Comparison of ENCODE assay signal across 16 mouse cellular contexts in the genomic region with DNA sequence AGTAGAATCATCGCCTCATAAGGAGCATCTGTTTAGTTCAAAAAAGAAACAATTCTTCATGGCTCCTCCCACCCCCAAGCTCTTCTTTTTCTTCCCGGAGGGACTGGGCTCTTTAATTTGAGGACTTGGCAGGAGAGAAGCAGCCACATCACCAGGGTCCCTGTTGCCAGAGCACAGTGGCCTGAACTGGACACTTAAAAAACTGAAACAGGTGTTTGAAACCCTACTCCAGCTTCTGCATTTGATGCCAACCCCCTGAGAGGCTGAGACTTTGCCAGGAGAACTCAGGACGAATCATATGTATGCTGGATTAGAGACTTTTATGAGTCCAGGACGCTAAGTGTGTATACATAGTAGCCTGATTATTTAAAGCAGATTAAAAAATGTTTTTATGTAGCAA.
DNase-seq lines count a peak whose midpoint lies in the region; ATAC-seq and TF ChIP-seq lines count a peak whose summit lies in the region.
"Had no signal": no experiment of that assay in that cellular context is flagged by ENCODE, and none has a peak within 500 bp of the region (broad histone marks: within the 10 kb centered on the region; RNA-seq: fewer than 3 reads in every experiment).

No protein-coding gene starts in this region.

- no peaks in the 10 kb centered on the region for H3K4me1 ChIP-seq in forebrain, embryonic 14.5 days (ENCODE audit: control insufficient read depth, insufficient read depth, low read length)
- no peaks in the 10 kb centered on the region for H3K4me1 ChIP-seq in forebrain, embryonic 10.5 days
- peaks cover 9% of the 10 kb centered on the region for H3K4me1 ChIP-seq in embryonic fibroblast, embryonic 13.5 days (ENCODE audit: control insufficient read depth, insufficient read depth, low read length)
- H3K4me1 ChIP-seq: embryonic facial prominence, embryonic 12.5 days; forebrain, embryonic 12.5 days; neural tube, embryonic 15.5 days had no signal

- H3K27ac ChIP-seq in forebrain, embryonic 14.5 days (ENCODE audit: low read depth, low read length), result no peak overlapping the region
- H3K27ac ChIP-seq in forebrain, embryonic 10.5 days, result no peak overlapping the region
- peak overlapping the region; percentile 36 for H3K27ac ChIP-seq in embryonic fibroblast, embryonic 13.5 days (ENCODE audit: insufficient read depth, low read length)
- H3K27ac ChIP-seq: embryonic facial prominence, embryonic 12.5 days; forebrain, embryonic 12.5 days; liver, embryonic 14.5 days; neural tube, embryonic 15.5 days; stomach, postnatal 0 days had no signal

- H3K4me3 ChIP-seq in forebrain, embryonic 14.5 days (ENCODE audit: low read depth, low read length), result no peak overlapping the region
- H3K4me3 ChIP-seq in forebrain, embryonic 10.5 days, result no peak overlapping the region
- H3K4me3 ChIP-seq in embryonic fibroblast, embryonic 13.5 days (ENCODE audit: insufficient read depth, low read length), result no peak overlapping the region
- H3K4me3 ChIP-seq: embryonic facial prominence, embryonic 12.5 days; forebrain, embryonic 12.5 days; neural tube, embryonic 15.5 days had no signal

- DNase-seq in forebrain, embryonic 14.5 days (ENCODE audit: low spot score), result peak; percentile 20
- no peak for DNase-seq in forebrain, embryonic 10.5 days (ENCODE audit: extremely low spot score, low spot score)
- peak; percentile 48 for DNase-seq in left cerebral cortex, postnatal 4 days
- no peak for DNase-seq in left cerebral cortex, postnatal 10 days (ENCODE audit: extremely low spot score in 1 of 2, low spot score in 2 of 2)
- peak; percentile 90 for DNase-seq in skeletal muscle tissue, adult 2 months (ENCODE audit: low read depth, low spot score)
- DNase-seq in right cerebral cortex, postnatal 10 days (ENCODE audit: low spot score in 2 of 2), result no peak
- DNase-seq: adrenal gland, adult 2 months; cerebellum, postnatal 36 days; kidney, adult 8-10 months; thymus, postnatal 14 days had no signal

- no peak for TF ChIP-seq CTCF in embryonic fibroblast, embryonic 13.5 days (IDR thresholded peaks at IDR 0.05; ENCODE audit: borderline replicate concordance, insufficient read depth, low read length)

- H3K27me3 ChIP-seq in forebrain, embryonic 14.5 days (replicated peaks; ENCODE audit: control insufficient read depth, insufficient read depth, low read length), result no peaks in the 10 kb centered on the region
- no peaks in the 10 kb centered on the region for H3K27me3 ChIP-seq in forebrain, embryonic 10.5 days (ENCODE audit: poor library complexity, severe bottlenecking)
- H3K27me3 ChIP-seq: embryonic facial prominence, embryonic 12.5 days; forebrain, embryonic 12.5 days; neural tube, embryonic 15.5 days had no signal

- ATAC-seq in forebrain, embryonic 14.5 days, result no peak

- TF ChIP-seq POLR2A in embryonic fibroblast, embryonic 13.5 days (IDR thresholded peaks at IDR 0.05; ENCODE audit: low read depth, low read length), result no peak

- no peak overlapping the region for H3K4me2 ChIP-seq in forebrain, embryonic 14.5 days (ENCODE audit: low read length)
- H3K4me2 ChIP-seq: embryonic facial prominence, embryonic 12.5 days; forebrain, embryonic 12.5 days; neural tube, embryonic 15.5 days had no signal

- intact Hi-C loops in left cerebral cortex, postnatal 4 days (cut with DNase I), result no loop called here
- intact Hi-C loops in left cerebral cortex, postnatal 10 days (cut with DNase I), result no loop called here

- H3K36me3 ChIP-seq in forebrain, embryonic 14.5 days (ENCODE audit: control insufficient read depth, insufficient read depth, low read length), result no peaks in the 10 kb centered on the region
- peaks cover 8% of the 10 kb centered on the region for H3K36me3 ChIP-seq in forebrain, embryonic 10.5 days (replicated peaks)
- H3K36me3 ChIP-seq: embryonic facial prominence, embryonic 12.5 days; forebrain, embryonic 12.5 days; neural tube, embryonic 15.5 days had no signal

- H3K9me3 ChIP-seq in forebrain, embryonic 14.5 days (replicated peaks; ENCODE audit: control insufficient read depth, low read length), result no peaks in the 10 kb centered on the region
- no peaks in the 10 kb centered on the region for H3K9me3 ChIP-seq in forebrain, embryonic 10.5 days
- H3K9me3 ChIP-seq: embryonic facial prominence, embryonic 12.5 days; forebrain, embryonic 12.5 days; neural tube, embryonic 15.5 days had no signal

- H3K9ac ChIP-seq in forebrain, embryonic 14.5 days (ENCODE audit: low read length), result no peak overlapping the region
- H3K9ac ChIP-seq: embryonic facial prominence, embryonic 12.5 days; forebrain, embryonic 12.5 days; liver, embryonic 14.5 days; neural tube, embryonic 15.5 days had no signal

- WGBS in forebrain, embryonic 14.5 days, result 56% methylated on average over 4 of the region's 4 CpGs
- WGBS in forebrain, embryonic 10.5 days, result 73% methylated on average over 4 of the region's 4 CpGs

Comparison
In these comparisons a context has a peak if more than half of its experiments do, and no peak if none do; other contexts are left out.
1. DNase-seq: peak in forebrain, embryonic 14.5 days (single experiment), left cerebral cortex, postnatal 4 days (single experiment) and skeletal muscle tissue, adult 2 months (single experiment); none in forebrain, embryonic 10.5 days (single experiment), left cerebral cortex, postnatal 10 days (0 of 2) and right cerebral cortex, postnatal 10 days (0 of 2).